Mouse (Mus musculus) megakaryocyte, embryonic 14.5 days (primary cell): Measurements from ENCODE around the gene Akain1. TPM values are rescaled to one million over a fixed set of nuclear protein-coding genes. Genes with fewer than 3 reads are reported as not detected.

Experiments
- H3K27me3 ChIP-seq: replicated peaks from 2 replicates; pipeline ENCODE3; 2012; ENCODE audit warnings: inconsistent platforms
- H3K36me3 ChIP-seq: replicated peaks from 2 replicates; pipeline ENCODE3; 2012; ENCODE audit warnings: low read length, inconsistent platforms, mixed read lengths
- H3K4me1 ChIP-seq: 2 replicates; pipeline ENCODE4 v1.6.1; 2012; ENCODE audit warnings: inconsistent platforms
- H3K4me3 ChIP-seq: replicated peaks from 2 replicates; pipeline ENCODE3; 2012; ENCODE audit warnings: moderate library complexity, mild to moderate bottlenecking, inconsistent platforms
- H3K9me3 ChIP-seq: 2 replicates; pipeline ENCODE4 v1.6.1; 2012; ENCODE audit warnings: inconsistent platforms
- FLI1 ChIP-seq: IDR thresholded peaks from 2 replicates; pipeline ENCODE4 v1.6.1; 2012; ENCODE audit warnings: low read length, inconsistent platforms, mixed read lengths
- GATA1 ChIP-seq: IDR thresholded peaks from 3 replicates; pipeline ENCODE4 v1.6.1; 2012; ENCODE audit warnings: mixed read lengths, low read length, inconsistent platforms, borderline replicate concordance
- polyA plus RNA-seq: library from polyadenylated mRNA; stranded (reverse); fragments of >175 nt; gene quantifications from 2 replicates; pipeline ENCODE4 v1.2.3, GENCODE M21; 2012; ENCODE audit warnings: low replicate concordance; ENCODE audit not compliant: insufficient read depth

Akain1 gene
- polyA plus RNA-seq, 1 experiment = not detected

- Histone ChIP-seq H3K36me3 (no peaks in the 10 kb centered on the region), H3K4me3 (no peak overlapping the region), H3K9me3 (peaks cover 8% of the 10 kb centered on the region; the same call in 1 of the 2 replicates), H3K4me1 (peaks cover 23% of the 10 kb centered on the region), H3K27me3 (peaks cover 39% of the 10 kb centered on the region)
- no peak for TF ChIP-seq FLI1
- no peak for TF ChIP-seq GATA1
These were observed 1.3 kb upstream of the Akain1 start for GRCm38 (mm10) chr17:69437836-69438235.

DNA sequence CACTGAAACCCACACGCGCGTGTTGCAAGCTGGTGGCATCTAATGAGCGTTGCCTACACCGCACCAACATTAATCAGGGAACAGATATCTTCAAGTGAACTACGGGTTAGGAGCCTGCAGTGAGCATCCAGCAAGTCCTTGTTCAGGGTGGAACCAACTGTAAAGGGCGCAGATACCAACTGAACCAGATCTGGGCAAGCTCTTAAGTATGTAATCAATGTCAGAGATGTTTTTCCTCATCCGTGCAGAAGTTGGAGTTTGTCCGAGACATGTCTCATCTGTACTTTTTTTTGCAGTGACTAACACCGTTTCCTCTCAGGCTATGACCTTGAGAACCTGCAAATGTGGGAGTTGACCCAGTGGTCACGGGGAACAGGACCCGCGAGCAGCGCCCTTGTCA, 640 bp upstream of the Akain1 start:
- Histone ChIP-seq H3K9me3 (peaks cover 8% of the 10 kb centered on the region; the same call in 1 of the 2 replicates), H3K27me3 (peaks cover 39% of the 10 kb centered on the region), H3K4me1 (peaks cover 23% of the 10 kb centered on the region), H3K36me3 (no peaks in the 10 kb centered on the region), H3K4me3 (peak overlapping the region; percentile 89)
- TF ChIP-seq GATA1 (no peak), FLI1 (no peak)

DNA sequence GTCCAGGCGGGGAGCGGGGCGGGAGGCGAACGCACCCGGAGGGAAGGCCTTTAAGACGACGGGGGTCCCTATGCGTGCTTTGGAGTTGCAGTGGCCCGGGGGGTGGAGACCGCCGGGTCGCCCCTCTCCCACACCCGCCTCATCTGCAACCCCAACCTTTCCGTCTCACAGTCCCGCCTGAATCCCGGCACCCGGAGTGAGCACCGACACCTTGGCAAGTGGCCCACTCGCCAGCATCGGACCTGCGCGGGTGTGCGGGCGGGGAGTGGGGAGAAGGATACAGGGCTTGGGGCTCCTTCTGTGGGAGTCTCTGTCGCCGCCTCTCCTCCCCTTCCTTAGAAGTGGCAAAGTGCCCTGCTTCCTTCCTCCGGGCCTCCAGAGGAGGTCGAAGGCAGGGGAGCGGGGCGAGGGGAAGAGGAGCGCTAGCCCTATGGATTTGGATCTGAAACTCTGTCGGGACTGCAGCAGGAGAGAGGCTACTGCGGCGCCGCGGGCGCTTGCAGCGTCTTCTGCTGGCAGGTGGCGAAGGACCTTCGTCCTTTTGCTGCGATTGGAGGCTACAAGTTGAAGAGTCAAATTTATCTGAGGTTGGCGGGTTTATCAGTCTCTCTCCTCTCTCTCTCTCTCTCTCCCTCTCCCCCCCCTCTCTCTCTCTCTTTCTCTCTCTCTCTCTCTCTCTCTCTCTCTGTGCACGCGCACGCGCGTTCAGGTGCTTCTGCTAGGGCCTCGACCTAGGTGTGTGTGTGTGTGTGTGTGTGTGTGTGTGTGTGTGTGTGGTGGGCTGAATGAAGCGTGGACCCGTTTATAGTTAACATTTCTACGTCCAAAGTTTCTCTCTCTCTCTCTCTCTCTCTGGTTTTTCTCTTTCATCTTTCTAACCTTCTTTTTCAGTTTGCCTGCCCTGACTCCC, 700 bp downstream of the Akain1 start:
- Histone ChIP-seq H3K9me3 (peaks cover 8% of the 10 kb centered on the region; the same call in 1 of the 2 replicates), H3K27me3 (peaks cover 39% of the 10 kb centered on the region), H3K4me3 (peak overlapping the region; percentile 89), H3K36me3 (no peaks in the 10 kb centered on the region), H3K4me1 (peaks cover 23% of the 10 kb centered on the region)
- TF ChIP-seq GATA1 (no peak), FLI1 (no peak)

- no peaks in the 10 kb centered on the region for H3K36me3 ChIP-seq
- TF ChIP-seq FLI1 = no peak
- TF ChIP-seq GATA1 = no peak
- peak overlapping the region; percentile 33 for H3K4me3 ChIP-seq
- H3K27me3 ChIP-seq = peaks cover 39% of the 10 kb centered on the region
- H3K4me1 ChIP-seq = peaks cover 23% of the 10 kb centered on the region
- H3K9me3 ChIP-seq = peaks cover 8% of the 10 kb centered on the region; the same call in 1 of the 2 replicates
These were observed 1.9 kb downstream of the Akain1 start for GRCm38 (mm10) chr17:69441041-69441440.

- H3K4me3 ChIP-seq = no peak overlapping the region
- H3K4me1 ChIP-seq = no peaks in the 10 kb centered on the region
- TF ChIP-seq FLI1 (no peak), GATA1 (no peak)
- H3K36me3 ChIP-seq = no peaks in the 10 kb centered on the region
- no peaks in the 10 kb centered on the region for H3K9me3 ChIP-seq
- H3K27me3 ChIP-seq = no peaks in the 10 kb centered on the region
These were observed 9.6 kb downstream of the Akain1 start for GRCm38 (mm10) chr17:69448679-69449078.

DNA sequence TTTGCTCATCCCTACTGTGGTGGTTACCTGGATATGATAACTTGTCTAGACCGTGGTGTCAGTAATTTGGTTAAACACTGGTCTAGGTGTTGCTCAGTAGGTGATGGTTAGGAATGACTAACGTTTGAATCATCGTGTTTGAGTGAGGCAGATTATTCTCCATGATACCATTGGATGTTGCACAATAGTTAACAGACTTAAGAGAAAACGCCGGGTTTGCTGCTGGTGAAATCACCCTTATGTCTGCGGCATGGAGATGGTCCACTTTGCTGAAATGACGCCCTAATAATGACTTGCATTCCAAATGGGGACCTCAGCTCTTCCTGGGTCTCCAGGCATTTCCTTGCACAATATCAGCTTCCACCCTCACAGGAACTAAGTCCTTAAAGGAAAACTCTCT, 22.6 kb downstream of the Akain1 start:
- Histone ChIP-seq H3K9me3 (peaks cover 31% of the 10 kb centered on the region), H3K27me3 (peaks cover 2% of the 10 kb centered on the region), H3K4me1 (no peaks in the 10 kb centered on the region), H3K4me3 (no peak overlapping the region), H3K36me3 (no peaks in the 10 kb centered on the region)
- no peak for TF ChIP-seq FLI1
- no peak for TF ChIP-seq GATA1

DNA sequence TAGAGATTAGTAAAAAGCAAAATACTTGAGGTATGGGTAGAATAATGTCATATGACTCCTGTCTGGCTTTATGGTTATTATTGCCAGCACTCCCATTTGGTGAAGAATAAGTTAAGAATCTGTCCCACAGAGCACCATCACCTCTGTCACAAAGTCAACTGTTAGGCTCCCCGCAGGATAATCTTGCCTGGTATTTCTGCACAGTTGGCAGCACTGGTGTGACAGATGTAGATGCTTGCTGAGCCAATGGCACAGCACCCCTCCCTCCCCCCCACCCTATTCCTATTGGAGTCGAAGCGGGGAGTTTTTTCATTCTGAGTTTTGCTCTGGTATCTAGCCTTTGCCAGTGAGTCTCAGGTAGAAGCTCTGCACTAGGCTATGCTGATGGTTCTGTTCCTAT, 23.9 kb downstream of the Akain1 start:
- H3K36me3 ChIP-seq = no peaks in the 10 kb centered on the region
- no peak for TF ChIP-seq GATA1
- no peak for TF ChIP-seq FLI1
- no peak overlapping the region for H3K4me3 ChIP-seq
- peaks cover 2% of the 10 kb centered on the region for H3K27me3 ChIP-seq
- H3K9me3 ChIP-seq = peaks cover 19% of the 10 kb centered on the region
- H3K4me1 ChIP-seq = no peaks in the 10 kb centered on the region

GRCm38 (mm10) chr17:69471171-69471570, 32.0 kb downstream of the Akain1 start:
- peaks cover 21% of the 10 kb centered on the region for H3K27me3 ChIP-seq
- H3K36me3 ChIP-seq = no peaks in the 10 kb centered on the region
- H3K4me3 ChIP-seq = no peak overlapping the region
- H3K9me3 ChIP-seq = peaks cover 4% of the 10 kb centered on the region
- TF ChIP-seq FLI1 = no peak
- TF ChIP-seq GATA1 = no peak
- peaks cover 6% of the 10 kb centered on the region for H3K4me1 ChIP-seq

- peaks cover 23% of the 10 kb centered on the region for H3K27me3 ChIP-seq
These were observed 33.3 kb downstream of the Akain1 start for GRCm38 (mm10) chr17:69472401-69472800.

DNA sequence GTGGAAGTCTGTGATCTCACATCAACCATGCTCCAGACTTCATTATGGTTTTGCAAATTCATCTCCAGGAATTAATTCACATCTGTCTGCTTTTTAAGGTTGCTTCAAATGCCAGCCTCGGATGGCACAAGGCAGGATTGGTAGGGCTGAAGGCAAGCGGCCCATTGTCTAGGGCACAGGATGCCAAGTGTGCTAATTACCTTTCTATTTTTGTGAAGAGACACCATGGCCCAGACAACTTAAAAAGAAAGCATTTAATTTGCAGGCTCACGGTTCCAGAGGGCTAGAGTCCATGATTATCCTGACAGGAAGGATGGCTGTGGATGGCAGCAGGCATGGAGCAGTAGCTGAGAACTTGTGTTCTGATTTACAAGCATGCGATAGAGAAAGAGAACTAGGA, 35.0 kb downstream of the Akain1 start:
- Histone ChIP-seq H3K9me3 (peaks cover 3% of the 10 kb centered on the region; the same call in 1 of the 2 replicates), H3K27me3 (peaks cover 25% of the 10 kb centered on the region), H3K36me3 (no peaks in the 10 kb centered on the region), H3K4me1 (peaks cover 6% of the 10 kb centered on the region), H3K4me3 (no peak overlapping the region)
- TF ChIP-seq FLI1 (no peak), GATA1 (no peak)

More at GRCm38 (mm10) chr17:69472401-69472800, 33.3 kb downstream of the Akain1 start:
- Histone ChIP-seq H3K4me1 (peaks cover 6% of the 10 kb centered on the region), H3K9me3 (peaks cover 3% of the 10 kb centered on the region; the same call in 1 of the 2 replicates), H3K4me3 (no peak overlapping the region), H3K36me3 (no peaks in the 10 kb centered on the region)
- TF ChIP-seq FLI1 (no peak), GATA1 (no peak)
